Mouse (Mus musculus) cerebellum, postnatal 10 days (tissue): ENCODE results near the gene 9530053A07Rik.
A peak's percentile ranks its signal among the peaks of the same experiment; 100 is the strongest.

Experiments
- DNase-seq, 2 experiments: peaks; one replicate each; pipeline ENCODE4 v3.0.0; 2021; ENCODE audit warnings: mixed read lengths in 2 of 2

The 9530053A07Rik gene

DNA sequence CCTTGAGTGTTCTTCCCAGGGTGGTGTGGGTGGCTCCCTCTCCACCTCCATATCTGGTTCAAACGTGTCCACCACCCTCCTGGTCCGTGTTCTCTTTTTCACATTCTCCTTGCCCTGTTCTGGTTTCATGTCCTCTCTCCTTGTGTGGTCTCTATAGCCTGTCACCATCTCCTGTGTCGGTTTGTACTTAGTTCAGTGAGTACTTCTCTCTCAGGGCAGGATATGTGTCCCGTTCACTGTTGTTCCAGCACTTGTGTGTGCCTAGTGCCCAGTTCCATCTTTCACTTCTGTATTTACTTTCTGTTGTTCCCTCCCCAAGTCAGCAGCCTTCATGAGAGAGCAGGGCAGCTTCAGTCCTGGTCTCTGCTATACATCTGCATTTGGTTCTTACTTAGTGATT lies 46.1 kb downstream of the 9530053A07Rik start:
- DNase-seq, result no peak

DNA sequence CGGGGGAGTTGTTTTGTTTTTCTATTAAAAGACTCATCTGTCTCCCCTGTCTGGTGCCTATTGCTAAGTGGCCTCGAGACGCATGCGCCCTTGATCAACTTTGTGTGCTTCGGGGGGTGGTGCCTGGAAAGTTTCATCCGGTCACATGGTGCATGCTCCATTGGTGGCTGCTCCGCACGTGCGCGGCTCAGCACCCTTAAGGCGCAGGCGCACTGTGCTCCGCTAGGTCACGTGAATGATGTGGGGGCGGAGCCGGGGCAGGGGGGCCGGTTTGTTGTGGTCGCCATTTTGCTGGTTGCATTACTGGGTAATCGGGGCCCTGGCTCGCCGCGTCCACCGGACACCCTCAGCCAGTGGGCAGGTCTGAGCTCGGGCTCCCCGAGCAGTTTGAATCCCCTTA lies 50.0 kb downstream of the 9530053A07Rik start, which contains the start of gene Dyrk1b:
TSS of gene Dyrk1b (plus strand) at position 242 of the 400 bp plus-strand sequence.
- DNase-seq, result peak; percentile 99

DNA sequence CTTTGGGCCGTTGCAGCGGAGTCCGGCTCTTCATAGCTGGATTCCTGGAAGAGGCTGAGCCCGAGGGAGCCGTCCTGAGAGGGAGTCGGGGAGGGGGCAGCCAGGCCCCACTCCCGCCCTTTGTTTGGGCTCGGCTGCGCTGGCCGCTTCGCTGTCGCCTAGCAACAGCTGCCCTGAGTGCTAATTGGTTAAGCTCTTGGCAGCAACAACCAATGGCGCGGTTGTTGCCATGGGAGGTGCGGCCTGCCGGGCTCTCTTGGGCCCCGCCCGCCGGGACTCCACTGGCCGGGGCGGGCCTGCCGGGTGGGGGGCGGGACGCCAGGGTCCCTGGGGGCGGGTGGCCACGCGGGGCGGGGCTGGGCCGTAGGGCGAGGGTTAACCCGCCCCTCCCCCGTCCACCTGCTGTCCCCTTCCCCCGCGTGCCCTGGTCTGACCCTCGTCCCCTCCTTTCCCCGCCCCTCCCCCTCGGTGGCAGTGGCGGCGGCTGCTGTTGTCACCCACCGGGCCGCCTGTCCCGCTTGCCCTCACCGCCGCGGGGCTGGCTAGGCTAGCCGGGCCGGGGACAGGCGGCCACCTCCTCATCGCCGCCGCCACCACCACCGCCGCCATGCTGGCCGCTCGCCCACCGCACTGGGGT lies 50.6 kb downstream of the 9530053A07Rik start:
- DNase-seq, result peak; percentile 95 to 97

DNA sequence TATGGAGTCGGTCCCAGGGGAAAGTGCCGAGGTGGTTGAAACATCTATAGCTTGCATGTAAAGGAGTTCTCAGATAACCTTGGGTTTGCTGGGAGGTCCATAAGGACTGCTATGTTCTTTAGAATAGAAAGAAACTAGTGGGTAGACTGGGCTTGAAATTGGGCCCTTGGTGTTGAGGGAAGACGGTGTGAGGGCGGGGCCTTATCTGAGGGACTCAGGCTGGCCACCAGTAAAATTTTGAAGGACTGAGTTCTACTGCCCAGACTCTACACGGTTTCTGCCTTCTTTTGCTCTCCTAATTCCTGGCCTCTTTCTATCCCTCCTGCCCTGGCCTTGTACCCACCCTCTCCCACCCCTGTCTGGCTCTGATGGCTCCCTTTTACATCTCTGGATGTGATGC lies 51.6 kb downstream of the 9530053A07Rik start:
- peak; percentile 37 to 43 for DNase-seq

DNA sequence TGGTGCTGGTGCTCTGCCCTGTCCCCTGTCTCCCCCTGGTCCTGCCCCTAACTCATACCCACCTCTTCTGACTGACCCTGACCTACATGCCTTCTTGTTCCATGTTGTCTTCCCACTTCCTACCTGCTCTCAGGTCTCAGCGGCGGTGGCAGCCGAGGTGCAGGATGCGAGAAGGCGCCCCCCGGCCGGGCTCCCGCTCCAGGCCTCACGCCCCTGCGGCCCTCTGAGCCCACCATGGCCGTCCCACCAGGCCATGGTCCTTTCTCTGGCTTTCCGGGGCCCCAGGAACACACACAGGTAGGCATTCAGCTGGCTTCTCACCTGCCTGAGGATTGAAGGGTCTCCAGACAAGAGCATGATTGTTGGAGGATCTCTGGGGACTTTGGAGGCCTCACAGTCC lies 52.1 kb downstream of the 9530053A07Rik start:
- no peak for DNase-seq

DNA sequence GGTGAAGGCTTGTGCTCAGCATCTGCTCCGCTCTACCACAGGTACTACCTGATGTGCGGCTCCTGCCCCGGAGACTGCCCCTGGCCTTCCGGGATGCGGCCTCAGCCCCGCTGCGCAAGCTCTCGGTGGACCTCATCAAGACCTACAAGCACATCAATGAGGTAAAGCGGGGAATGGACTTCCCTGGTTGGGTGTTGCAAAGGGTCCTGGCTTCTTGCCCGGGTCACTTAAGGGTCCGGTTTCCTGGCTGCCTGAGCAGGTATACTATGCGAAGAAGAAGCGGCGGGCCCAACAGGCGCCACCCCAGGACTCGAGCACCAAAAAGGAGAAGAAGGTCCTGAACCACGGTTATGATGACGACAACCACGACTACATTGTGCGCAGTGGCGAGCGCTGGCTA lies 53.1 kb downstream of the 9530053A07Rik start:
- DNase-seq, result no peak

DNA sequence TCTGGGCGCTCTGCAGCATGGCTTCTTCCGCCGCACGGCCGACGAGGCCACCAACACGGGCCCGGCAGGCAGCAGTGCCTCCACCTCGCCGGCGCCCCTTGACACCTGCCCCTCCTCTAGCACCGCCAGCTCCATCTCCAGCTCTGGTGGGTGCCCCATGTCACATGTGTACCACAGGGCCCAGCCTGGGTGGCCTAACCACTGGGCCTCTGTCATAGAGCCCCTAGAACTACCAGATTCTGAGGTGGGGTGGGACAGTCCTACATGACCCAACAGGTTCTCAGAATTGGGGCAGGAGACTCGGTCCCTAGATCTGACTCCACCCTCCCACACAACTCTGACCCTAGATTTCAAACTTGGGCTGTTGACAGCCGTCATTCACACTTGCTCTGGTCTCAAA lies 56.6 kb downstream of the 9530053A07Rik start:
- DNase-seq, result no peak

DNA sequence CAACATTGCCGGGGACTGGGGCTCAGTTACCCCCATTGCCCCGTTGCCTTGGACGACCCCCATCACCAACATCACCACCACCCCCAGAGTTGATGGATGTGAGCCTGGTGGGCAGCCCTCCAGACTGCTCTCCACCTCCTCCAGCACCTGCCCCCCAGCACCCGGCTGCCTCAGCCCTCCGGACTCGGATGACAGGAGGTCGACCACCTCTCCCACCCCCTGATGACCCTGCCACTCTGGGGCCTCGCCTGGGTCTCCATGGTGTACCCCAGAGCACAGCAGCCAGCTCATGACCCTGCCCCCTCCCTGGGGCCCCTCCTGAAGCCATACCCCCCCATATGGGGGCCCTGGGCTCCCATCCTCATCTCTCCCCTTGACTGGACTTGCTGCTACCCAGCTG lies 57.4 kb downstream of the 9530053A07Rik start:
- DNase-seq, result no peak

DNA sequence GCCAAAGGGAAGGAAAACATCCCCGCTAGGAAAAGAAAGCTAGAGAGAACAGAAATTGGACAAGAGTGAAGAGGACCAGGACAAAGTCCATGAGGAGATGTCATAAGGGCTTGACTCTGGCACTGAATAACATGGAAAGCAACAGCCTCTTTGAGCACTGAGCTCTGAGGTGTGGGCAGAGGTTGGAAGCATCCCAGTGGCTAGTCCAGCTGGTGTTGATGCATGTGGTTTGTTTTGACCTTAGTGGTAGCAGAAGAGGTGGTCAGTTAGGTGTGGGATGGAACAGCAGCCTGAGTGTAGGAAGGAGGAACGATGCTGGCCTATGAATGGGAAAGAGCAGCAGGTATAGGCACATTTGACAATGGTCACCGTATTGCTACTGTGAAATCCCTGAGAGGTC lies 62.2 kb downstream of the 9530053A07Rik start:
- no peak for DNase-seq

DNA sequence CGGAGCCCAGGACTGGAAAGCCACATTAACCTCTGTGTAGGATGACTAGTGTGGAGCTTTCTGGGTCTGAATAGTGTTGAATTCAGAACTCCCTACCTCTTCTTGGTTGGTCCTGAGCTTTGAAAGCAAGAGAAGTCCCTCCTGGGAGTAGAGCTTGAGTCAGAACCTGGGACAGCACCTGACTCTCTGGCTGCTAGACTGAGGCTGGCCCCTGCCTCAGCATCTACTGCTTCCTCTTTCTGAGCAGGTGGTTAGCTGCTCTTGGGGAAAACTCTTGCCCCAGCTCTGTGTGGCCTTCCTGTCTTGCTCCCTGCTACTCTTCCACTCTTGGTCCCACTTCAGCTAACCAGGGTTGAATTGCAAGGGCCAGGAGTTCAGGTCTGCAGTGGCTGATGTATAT lies 62.6 kb downstream of the 9530053A07Rik start:
- no peak for DNase-seq

DNA sequence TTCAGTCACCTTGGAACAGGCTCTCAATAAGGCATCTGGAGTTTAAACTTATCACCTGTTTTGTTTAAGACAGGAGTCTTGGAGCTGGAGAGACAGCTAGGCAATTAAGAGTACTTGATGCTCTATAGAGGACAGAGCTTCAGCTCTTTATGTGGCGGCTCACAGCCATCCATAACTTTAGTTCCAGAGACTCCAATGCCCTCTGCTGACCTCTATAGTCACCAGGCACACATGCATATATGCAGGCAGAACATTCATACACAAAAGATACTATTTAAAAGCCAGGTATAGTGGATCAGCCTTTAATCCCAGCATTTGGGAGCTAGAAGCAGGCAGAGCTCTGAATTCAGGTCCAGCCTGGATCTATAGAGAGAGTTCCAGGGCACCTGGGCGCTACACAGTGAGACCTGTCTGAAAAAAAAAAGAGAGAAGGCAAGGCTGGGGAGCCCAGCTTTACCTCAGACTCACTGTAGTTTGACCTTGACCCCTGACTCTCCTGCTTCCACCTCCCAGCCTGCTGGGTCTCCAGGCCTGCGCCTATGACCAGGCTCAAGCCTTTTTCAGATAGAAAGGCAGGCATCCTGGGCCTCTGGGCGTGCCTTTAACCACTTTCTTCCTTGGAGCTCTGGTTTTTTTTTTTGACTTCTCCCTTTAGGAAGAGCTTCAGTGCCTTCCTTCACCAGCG lies 66.3 kb downstream of the 9530053A07Rik start:
- no peak for DNase-seq

DNA sequence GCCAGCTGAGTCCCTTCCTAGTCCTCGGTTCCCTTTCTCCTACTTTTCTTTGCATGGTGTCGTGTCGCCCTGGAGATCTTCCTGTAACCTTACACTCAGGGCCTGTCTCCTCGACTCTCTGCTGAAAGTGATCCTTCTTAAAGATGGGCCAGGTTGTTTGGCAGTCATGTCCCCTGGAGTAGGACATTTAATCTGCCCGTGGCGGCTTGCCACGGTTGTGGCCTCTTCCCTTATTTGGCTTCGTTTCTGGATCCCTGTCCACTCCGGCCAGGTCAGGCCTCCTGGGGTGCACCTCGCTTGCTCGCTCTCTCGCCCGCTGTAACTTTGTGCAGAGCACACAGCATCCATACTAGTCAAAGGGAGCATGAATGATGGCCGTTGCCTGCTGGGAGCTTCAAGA lies 67.3 kb downstream of the 9530053A07Rik start:
- peak; percentile 42 to 49 for DNase-seq

DNA sequence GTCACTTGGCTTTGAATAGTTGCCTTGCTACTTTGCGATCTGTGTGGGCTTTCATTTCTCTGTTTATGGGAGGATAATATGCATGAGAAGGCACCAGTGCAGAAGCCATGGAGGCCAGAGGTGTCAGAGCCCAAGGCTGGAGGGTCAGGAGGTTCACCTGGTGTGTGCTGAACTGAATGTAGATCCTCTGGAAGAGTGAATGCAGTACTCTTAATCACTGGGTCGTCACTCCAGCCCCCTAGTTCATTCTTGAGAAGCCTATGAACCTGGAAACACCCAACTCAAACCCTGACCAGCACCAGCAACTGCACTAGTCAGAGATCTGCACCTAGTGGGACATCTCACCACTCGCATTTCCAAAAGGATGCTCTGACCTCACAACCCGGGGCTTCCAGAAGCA lies 69.8 kb downstream of the 9530053A07Rik start:
- no peak for DNase-seq

DNA sequence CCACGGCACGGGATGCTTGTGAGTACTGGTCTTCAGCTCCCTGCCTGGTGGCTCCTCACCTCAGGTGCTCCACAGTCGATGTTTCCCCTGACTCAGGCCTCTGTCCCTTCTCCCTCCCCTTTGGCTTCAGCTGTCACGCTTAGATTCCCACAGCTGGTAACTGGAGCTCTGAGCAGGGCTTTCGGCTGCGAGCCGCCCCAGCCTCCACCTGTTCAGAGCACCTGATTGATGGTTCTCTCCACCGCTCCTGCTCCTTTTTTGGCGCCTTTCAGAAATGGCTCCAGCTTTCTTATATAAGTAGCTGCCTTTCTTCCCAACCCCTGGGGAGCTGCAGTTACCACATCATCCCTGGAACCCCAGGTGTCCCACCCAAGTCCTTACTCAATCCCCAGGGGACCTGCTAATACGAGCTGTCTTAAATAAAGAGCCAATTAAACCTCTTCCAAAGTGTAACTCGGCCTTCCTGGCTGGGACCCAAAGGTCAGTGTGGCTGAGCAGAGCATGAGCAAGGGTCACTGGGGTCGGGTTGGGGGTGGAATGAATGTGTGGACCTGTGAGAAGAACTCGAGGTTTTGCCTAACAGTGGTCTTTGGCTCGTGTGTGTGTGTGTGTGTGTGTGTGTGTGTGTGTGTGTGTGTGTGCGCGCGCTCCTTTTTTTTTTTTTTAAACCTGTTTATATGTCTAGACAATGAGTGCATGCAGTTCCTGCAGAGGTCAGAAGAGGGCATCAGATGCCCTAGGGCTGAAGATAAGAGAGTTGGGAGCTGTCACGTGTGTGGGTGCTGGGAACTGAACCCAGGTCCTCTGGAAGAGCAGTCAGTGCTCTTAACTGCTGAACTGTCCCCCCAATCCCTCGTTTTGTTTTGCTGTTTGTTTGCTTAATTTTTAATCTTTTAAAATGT lies 74.2 kb downstream of the 9530053A07Rik start:
- no peak for DNase-seq

DNA sequence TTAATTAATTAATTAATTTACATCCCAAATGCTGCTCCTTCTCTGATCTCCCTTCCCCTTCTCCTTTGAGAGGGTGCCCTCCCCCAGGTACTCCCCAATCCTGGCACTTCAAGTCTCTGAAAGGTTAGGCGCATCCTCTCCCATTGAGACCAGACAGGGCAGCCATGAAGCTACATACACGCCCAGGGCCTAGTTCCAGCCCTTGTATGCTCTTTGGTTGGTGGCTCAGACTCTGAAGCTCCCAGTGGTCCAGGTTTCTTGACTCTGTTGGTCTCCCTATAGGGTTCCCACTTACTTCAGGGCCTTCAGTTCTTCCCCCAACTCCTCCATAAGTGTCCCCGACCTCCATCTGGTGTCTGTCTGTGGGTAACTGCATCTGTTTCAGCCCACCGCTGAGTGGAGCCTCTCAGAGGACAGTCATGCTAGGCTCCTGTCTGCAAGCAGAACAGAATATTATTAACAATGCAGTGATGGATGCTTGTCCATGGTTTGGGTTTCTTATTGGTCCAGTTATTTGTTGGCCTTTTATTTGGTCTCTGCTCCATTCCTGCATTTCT lies 76.9 kb downstream of the 9530053A07Rik start:
- peak; percentile 49 to 50 for DNase-seq

DNA sequence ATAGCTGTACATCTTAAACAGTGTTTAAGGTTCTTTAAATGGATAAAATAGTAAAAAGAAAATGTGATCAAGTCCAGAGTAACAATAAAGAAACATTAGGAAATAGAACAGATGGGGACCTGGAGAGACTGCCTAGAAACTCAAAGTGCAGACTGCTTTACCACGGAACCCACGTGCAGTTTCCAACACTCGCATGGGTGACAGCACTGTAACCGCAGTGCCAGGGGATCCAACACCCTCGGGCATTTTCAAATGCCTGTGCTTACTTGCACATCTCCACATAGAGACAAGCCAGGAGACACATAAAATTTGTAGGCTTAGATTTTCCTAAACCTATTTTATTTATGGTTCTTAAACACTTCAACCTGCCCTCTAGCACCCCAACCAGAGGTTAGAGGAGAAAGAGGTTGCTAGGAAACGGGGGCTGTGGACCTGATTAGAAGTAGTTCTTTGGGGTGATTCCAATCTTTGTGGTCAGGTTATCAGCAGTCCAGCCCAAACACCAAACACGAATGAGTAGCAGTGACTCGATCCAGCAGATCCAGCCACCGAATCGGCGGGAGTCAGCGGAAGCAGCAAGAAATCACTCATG lies 79.2 kb downstream of the 9530053A07Rik start:
- DNase-seq, result no peak

DNA sequence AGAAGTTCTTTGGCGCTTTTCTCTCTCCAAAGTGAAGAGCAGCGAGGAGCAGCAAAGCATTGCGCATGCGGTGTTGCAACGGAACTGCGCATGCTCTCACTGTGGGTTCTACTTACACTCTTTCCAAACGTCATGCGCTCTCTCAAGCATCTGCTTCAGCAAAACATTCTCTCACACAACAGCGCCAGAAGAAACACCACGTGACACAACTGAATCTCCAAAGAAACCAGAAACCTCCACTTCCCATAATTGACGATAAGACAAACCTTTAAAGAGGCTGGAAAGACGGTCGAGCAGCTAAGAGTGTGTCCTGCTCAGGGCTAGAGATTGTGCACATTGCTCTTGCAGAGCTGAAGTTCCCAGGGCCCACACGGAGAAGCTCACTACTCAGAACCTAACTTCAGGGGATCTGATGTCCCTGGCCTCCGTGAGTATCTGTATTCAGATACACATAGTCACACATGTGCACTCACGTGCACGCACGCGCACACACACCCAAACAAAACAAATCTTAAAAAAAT lies 79.8 kb downstream of the 9530053A07Rik start:
- peak; percentile 56 to 70 for DNase-seq

DNA sequence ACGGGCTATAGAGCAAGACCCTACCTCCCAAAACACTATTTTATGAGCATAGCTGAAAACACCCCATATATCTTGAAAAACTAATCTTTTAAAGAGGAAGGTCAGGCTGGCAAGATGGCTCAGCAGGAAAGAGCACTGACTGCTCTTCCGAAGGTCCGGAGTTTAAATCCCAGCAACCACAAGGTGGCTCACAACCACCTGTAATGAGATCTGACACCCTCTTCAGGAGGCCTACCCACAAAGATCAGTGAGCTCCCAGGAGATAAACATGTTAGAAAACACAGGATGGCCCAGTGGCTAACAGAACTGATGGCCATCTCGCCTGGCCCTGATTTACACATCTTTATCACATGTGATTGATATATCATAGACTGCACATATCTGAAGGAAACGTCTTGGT lies 81.5 kb downstream of the 9530053A07Rik start:
- DNase-seq, result no peak

DNA sequence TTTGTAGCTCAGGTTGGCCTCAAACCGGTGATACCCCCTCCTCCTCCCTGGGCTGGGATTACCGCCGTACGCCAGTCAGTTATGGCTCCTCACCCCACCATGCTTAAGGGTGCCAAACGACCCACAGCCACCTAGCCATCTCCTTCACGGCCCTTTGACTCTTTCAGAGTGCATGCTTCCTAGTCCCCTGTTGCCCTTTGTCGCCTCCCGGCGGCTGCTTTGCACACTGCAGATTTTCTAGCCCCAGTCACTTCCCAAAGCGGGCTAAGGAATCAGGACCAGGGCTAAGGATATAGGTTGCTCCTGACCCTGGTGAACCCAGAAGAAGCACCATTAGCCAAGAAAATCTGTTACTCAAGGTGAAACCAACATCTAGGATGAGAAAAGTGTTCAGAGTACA lies 84.9 kb downstream of the 9530053A07Rik start:
- peak; percentile 86 to 87 for DNase-seq
